Mouse (Mus musculus): Measurements from ENCODE around the gene Acox3.
A peak's percentile ranks its signal among the peaks of the same experiment; 100 is the strongest.

GRCm38 (mm10) chr5:35655753-35656485 is 73.1 kb downstream of the Acox3 start:
- peak; percentile 33 for TF ChIP-seq CTCF (IDR thresholded peaks at IDR 0.05; ENCODE audit: low read depth)
- TF ChIP-seq EP300 (optimal IDR thresholded peaks at IDR 0.05) = no peak
